Mouse (Mus musculus): Measurements from ENCODE around the gene H2-Q4. TPM values are rescaled to one million over a fixed set of nuclear protein-coding genes. Genes with fewer than 3 reads are reported as not detected.

H2-Q4 gene
- polyA plus RNA-seq (2012; rRNA removed), result 29.8 and 31.3 TPM in 2 replicates

DNA sequence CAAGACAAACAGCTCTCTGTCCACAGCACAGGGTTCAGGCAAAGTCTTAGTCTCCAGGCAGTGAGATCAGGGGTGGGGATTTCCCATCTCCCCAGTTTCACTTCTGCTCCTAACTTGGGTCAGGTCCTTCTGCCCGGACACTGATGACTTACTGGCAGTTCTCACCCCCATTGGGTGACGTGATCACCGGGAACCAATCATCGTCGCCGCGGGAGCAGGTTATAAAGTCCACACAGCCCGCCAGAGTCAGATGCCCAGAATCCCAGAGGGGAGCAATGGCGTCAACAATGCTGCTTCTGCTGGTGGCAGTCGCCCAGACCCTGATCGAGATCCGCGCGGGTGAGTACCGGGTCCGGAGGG lies at the start of gene H2-Q4:
Gene H2-Q4, plus strand, starts transcription at position 249 of the 360 bp plus-strand sequence.

DNA sequence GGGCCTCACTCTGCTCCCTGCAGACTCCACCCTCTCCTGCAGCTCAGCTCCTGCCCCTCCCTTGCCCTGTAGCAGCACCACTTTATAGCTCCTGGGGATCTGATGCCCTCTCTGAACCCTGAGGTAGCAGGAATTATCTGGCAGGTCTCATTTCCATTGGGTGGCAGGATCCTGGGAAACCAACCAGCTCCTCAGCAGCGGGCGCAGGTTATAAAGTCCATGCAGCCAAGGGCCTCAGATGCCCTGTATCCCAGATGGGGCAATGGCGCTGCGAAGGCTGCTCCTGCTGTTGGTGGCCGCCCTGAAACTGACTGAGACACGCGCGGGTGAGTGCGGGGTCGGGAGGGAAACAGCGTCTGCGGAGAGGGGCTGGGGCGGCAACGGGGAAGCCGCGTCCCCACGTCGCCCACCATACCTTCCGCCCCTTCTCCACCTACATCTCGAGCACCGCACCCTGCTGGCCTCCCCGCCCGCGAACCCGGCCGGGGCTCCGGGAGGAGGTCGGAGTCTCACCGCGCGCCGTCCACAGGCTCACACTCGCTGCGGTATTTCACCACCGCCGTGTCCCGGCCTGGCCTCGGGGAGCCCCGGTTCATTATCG lies 37.2 kb upstream of the H2-Q4 start, which contains the start of gene H2-Q2:
Gene H2-Q2, plus strand, starts transcription at position 172 of the 601 bp plus-strand sequence.

DNA sequence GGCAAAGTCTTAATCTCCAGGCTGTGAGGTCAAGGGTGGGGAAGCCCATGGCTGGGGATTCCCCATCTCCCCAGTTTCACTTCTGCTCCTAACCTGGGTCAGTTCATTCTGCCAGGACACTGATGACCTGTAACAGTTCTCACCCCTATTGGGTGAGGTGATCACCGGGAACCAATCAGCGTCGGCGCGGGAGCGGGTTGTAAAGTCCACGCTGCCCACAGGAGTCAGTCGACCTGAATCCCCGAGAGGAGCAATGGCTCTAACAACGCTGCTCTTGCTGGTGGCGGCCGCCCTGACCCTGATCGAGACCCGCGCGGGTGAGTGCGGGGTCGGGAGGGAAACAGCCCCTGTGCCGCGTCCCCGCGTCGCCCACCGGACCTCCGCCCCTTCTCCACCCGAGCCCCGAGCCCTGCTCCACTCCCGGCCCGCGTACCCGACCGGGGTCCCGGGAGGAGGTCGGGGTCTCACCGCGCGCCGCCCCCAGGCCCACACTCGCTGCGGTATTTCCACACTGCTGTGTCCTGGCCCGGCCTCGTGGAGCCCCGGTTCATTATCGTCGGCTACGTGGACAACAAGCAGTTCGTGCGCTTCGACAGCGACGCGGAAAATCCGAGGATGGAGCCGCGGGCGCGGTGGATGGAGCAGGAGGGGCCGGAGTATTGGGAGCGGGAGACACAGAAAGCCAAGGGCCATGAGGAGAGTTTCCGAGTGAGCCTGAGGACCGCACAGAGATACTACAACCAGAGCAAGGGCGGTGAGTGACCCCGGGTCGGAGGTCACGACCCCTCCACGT lies 45.4 kb downstream of the H2-Q4 start, which contains the start of gene H2-Q6:
Gene H2-Q6, plus strand, starts transcription at position 227 of the 793 bp plus-strand sequence.

Other genes with a start within 250 kb of the H2-Q4 start
- gene Apom, start 247.6 kb upstream of the H2-Q4 start, polyA plus RNA-seq (2012; rRNA removed), result 0.08 and 0.20 TPM in 2 replicates
- 92.9 and 94.1 TPM in 2 replicates for gene Bag6, start 244.4 kb upstream of the H2-Q4 start, polyA plus RNA-seq (2012; rRNA removed)
- gene Prrc2a, start 214.7 kb upstream of the H2-Q4 start, polyA plus RNA-seq (2012; rRNA removed), result 262 and 284 TPM in 2 replicates
- gene Aif1, start 203.5 kb upstream of the H2-Q4 start, polyA plus RNA-seq (2012; rRNA removed), result 0.11 and 0.48 TPM in 2 replicates
- gene Lst1, start 191.2 kb upstream of the H2-Q4 start, polyA plus RNA-seq (2012; rRNA removed), result 3.7 and 6.5 TPM in 2 replicates
- 1.5 and 5.7 TPM in 2 replicates for gene Ltb, start 185.2 kb upstream of the H2-Q4 start, polyA plus RNA-seq (2012; rRNA removed)
- 0.24 and 0.42 TPM in 2 replicates for gene Tnf, start 177.6 kb upstream of the H2-Q4 start, polyA plus RNA-seq (2012; rRNA removed)
- 0.10 and 0.36 TPM in 2 replicates for gene Lta, start 174.3 kb upstream of the H2-Q4 start, polyA plus RNA-seq (2012; rRNA removed)
- gene Gm16181, start 158.8 kb upstream of the H2-Q4 start, polyA plus RNA-seq (2012; rRNA removed), result 0.42 TPM in 1 of 2 replicates, not detected in the other
- 1.3 and 1.7 TPM in 2 replicates for gene Atp6v1g2, start 146.0 kb upstream of the H2-Q4 start, polyA plus RNA-seq (2012; rRNA removed)
- gene Nfkbil1, start 143.8 kb upstream of the H2-Q4 start, polyA plus RNA-seq (2012; rRNA removed), result 15.7 and 37.5 TPM in 2 replicates
- gene Ddx39b, start 137.9 kb upstream of the H2-Q4 start, polyA plus RNA-seq (2012; rRNA removed), result 74.9 and 91.6 TPM in 2 replicates
- 243 and 319 TPM in 2 replicates for gene H2-D1, start 116.9 kb upstream of the H2-Q4 start, polyA plus RNA-seq (2012; rRNA removed)
- 0.04 TPM in 1 of 2 replicates, not detected in the other for gene H2-Q1, start 59.2 kb upstream of the H2-Q4 start, polyA plus RNA-seq (2012; rRNA removed)
- gene H2-Q2, start 37.4 kb upstream of the H2-Q4 start, polyA plus RNA-seq (2012; rRNA removed), result 0.18 and 0.54 TPM in 2 replicates
- 5.2 and 5.8 TPM in 2 replicates for gene H2-Q6, start 45.2 kb downstream of the H2-Q4 start, polyA plus RNA-seq (2012; rRNA removed)
- gene H2-Q7, start 59.5 kb downstream of the H2-Q4 start, polyA plus RNA-seq (2012; rRNA removed), result 12.4 and 12.6 TPM in 2 replicates
- gene H2-Q10, start 90.5 kb downstream of the H2-Q4 start, polyA plus RNA-seq (2012; rRNA removed), result 1.8 and 5.2 TPM in 2 replicates
- 0.09 TPM in 1 of 2 replicates, not detected in the other for gene Pou5f1, start 126.4 kb downstream of the H2-Q4 start, polyA plus RNA-seq (2012; rRNA removed)
- 9.1 and 9.6 TPM in 2 replicates for gene Tcf19, start 137.2 kb downstream of the H2-Q4 start, polyA plus RNA-seq (2012; rRNA removed)
- gene Cchcr1, start 137.5 kb downstream of the H2-Q4 start, polyA plus RNA-seq (2012; rRNA removed), result 2.4 and 2.7 TPM in 2 replicates
- gene Psors1c2, start 153.6 kb downstream of the H2-Q4 start, polyA plus RNA-seq (2012; rRNA removed), result 8.3 and 21.8 TPM in 2 replicates
- gene Cdsn, start 172.5 kb downstream of the H2-Q4 start, polyA plus RNA-seq (2012; rRNA removed), result 28.3 and 67.5 TPM in 2 replicates
- gene 2300002M23Rik, start 187.8 kb downstream of the H2-Q4 start, polyA plus RNA-seq (2012; rRNA removed), result 3.6 and 3.7 TPM in 2 replicates
- gene Sfta2, start 221.9 kb downstream of the H2-Q4 start, polyA plus RNA-seq (2012; rRNA removed), result 5.6 and 7.7 TPM in 2 replicates
- gene Gm9573, start 247.0 kb downstream of the H2-Q4 start, polyA plus RNA-seq (2012; rRNA removed), result 0.09 and 0.10 TPM in 2 replicates

Measured in stomach, adult 2 months (tissue).